Comparison of ENCODE assay signal across 11 mouse cellular contexts in genomic region chr4:55716161-55716651, GRCm38 (mm10).
A peak's percentile ranks its signal among the peaks of the same experiment; 100 is the strongest.
DNase-seq lines count a peak whose midpoint lies in the region; ATAC-seq and TF ChIP-seq lines count a peak whose summit lies in the region.
"Had no signal": no experiment of that assay in that cellular context is flagged by ENCODE, and none has a peak within 500 bp of the region (broad histone marks: within the 10 kb centered on the region; RNA-seq: fewer than 3 reads in every experiment).

No protein-coding gene starts in this region.

- 0 out of 2 replicates have a peak, but pooled peaks cover 3% of the 10 kb centered on the region for H3K27me3 ChIP-seq in heart, embryonic 10.5 days (ENCODE audit: insufficient read depth, poor library complexity, severe bottlenecking)
- no peaks in the 10 kb centered on the region for H3K27me3 ChIP-seq in midbrain, postnatal 0 days (ENCODE audit: insufficient read depth, low read length)
- H3K27me3 ChIP-seq in midbrain, embryonic 10.5 days (ENCODE audit: low read depth, poor library complexity, severe bottlenecking): no peaks in the 10 kb centered on the region
- no peaks in the 10 kb centered on the region for H3K27me3 ChIP-seq in heart, postnatal 0 days (ENCODE audit: control insufficient read depth, insufficient read depth, low read length)
- no peaks in the 10 kb centered on the region for H3K27me3 ChIP-seq in stomach, postnatal 0 days (ENCODE audit: control insufficient read depth, insufficient read depth, low read length)
- no peaks in the 10 kb centered on the region for H3K27me3 ChIP-seq in forebrain, embryonic 16.5 days (replicated peaks; ENCODE audit: control insufficient read depth, insufficient read depth, low read length)

- DNase-seq in heart, adult 18-20 months: peak; percentile 73 to 75
- DNase-seq in heart, embryonic 10.5 days (ENCODE audit: low spot score): no peak
- peak; percentile 71 for DNase-seq in midbrain, postnatal 0 days (ENCODE audit: low spot score)
- no peak for DNase-seq in midbrain, embryonic 10.5 days (ENCODE audit: low spot score)
- DNase-seq in heart, postnatal 0 days (ENCODE audit: low spot score): no peak
- DNase-seq in stomach, postnatal 0 days (ENCODE audit: low spot score): no peak
- DNase-seq in right cerebral cortex, postnatal 14 days: no peak
- DNase-seq: cerebellum, adult 11-12 months; lung, embryonic 14.5 days had no signal

- no peak overlapping the region for H3K4me3 ChIP-seq in heart, embryonic 10.5 days
- no peak overlapping the region for H3K4me3 ChIP-seq in midbrain, postnatal 0 days (ENCODE audit: low read depth, low read length)
- no peak overlapping the region for H3K4me3 ChIP-seq in midbrain, embryonic 10.5 days
- no peak overlapping the region for H3K4me3 ChIP-seq in heart, postnatal 0 days (ENCODE audit: low read depth, low read length)
- no peak overlapping the region for H3K4me3 ChIP-seq in stomach, postnatal 0 days (ENCODE audit: low read depth, low read length)
- H3K4me3 ChIP-seq in forebrain, embryonic 16.5 days (replicated peaks; ENCODE audit: low read length): no peak overlapping the region
- H3K4me3 ChIP-seq: myocyte had no signal

- H3K9ac ChIP-seq in midbrain, postnatal 0 days (replicated peaks; ENCODE audit: low read length, poor library complexity, severe bottlenecking): no peak overlapping the region
- H3K9ac ChIP-seq in heart, postnatal 0 days (replicated peaks; ENCODE audit: low read depth, low read length): no peak overlapping the region
- H3K9ac ChIP-seq in stomach, postnatal 0 days (ENCODE audit: low read length): no peak overlapping the region
- no peak overlapping the region for H3K9ac ChIP-seq in forebrain, embryonic 16.5 days (replicated peaks; ENCODE audit: low read depth, low read length)
- H3K9ac ChIP-seq: lung, embryonic 14.5 days had no signal

- no peak for ATAC-seq in midbrain, postnatal 0 days (ENCODE audit: low FRiP score)
- ATAC-seq in heart, postnatal 0 days (ENCODE audit: insufficient read depth, low read depth): peak; percentile 60; the same call in 1 of the 2 replicates
- ATAC-seq in stomach, postnatal 0 days (ENCODE audit: low FRiP score, low TSS enrichment): 0 out of 2 replicates have a peak, but pooled peaks have one; percentile 15
- no peak for ATAC-seq in forebrain, embryonic 16.5 days

- WGBS in heart, embryonic 10.5 days: 71% methylated on average over 5 of the region's 5 CpGs
- WGBS in midbrain, postnatal 0 days: 60% methylated on average over 5 of the region's 5 CpGs
- 82% methylated on average over 5 of the region's 5 CpGs for WGBS in midbrain, embryonic 10.5 days
- 28% methylated on average over 5 of the region's 5 CpGs for WGBS in heart, postnatal 0 days
- WGBS in stomach, postnatal 0 days: 46% methylated on average over 5 of the region's 5 CpGs
- WGBS in forebrain, embryonic 16.5 days: 57% methylated on average over 5 of the region's 5 CpGs

- H3K4me2 ChIP-seq in midbrain, postnatal 0 days (ENCODE audit: low read depth, low read length, poor library complexity, severe bottlenecking): no peak overlapping the region
- no peak overlapping the region for H3K4me2 ChIP-seq in heart, postnatal 0 days (ENCODE audit: low read depth, low read length)
- no peak overlapping the region for H3K4me2 ChIP-seq in stomach, postnatal 0 days (replicated peaks; ENCODE audit: low read depth)
- H3K4me2 ChIP-seq in forebrain, embryonic 16.5 days (ENCODE audit: low read length): no peak overlapping the region
- H3K4me2 ChIP-seq: lung, embryonic 14.5 days had no signal

- no peaks in the 10 kb centered on the region for H3K36me3 ChIP-seq in heart, embryonic 10.5 days
- H3K36me3 ChIP-seq in midbrain, postnatal 0 days (ENCODE audit: insufficient read depth, low read length): no peaks in the 10 kb centered on the region
- H3K36me3 ChIP-seq in midbrain, embryonic 10.5 days: no peaks in the 10 kb centered on the region
- H3K36me3 ChIP-seq in heart, postnatal 0 days (replicated peaks; ENCODE audit: control insufficient read depth, insufficient read depth, low read length): no peaks in the 10 kb centered on the region
- no peaks in the 10 kb centered on the region for H3K36me3 ChIP-seq in stomach, postnatal 0 days (ENCODE audit: control insufficient read depth, insufficient read depth, low read length)
- no peaks in the 10 kb centered on the region for H3K36me3 ChIP-seq in forebrain, embryonic 16.5 days (ENCODE audit: control insufficient read depth, insufficient read depth)

- no peak for TF ChIP-seq CTCF in midbrain, postnatal 0 days (IDR thresholded peaks at IDR 0.05)
- no peak for TF ChIP-seq CTCF in heart, postnatal 0 days (IDR thresholded peaks at IDR 0.05; ENCODE audit: low read depth)
- no peak for TF ChIP-seq CTCF in stomach, postnatal 0 days (IDR thresholded peaks at IDR 0.05; ENCODE audit: low read depth)

- no peaks in the 10 kb centered on the region for H3K9me3 ChIP-seq in heart, embryonic 10.5 days
- no peaks in the 10 kb centered on the region for H3K9me3 ChIP-seq in midbrain, postnatal 0 days (ENCODE audit: low read length)
- no peaks in the 10 kb centered on the region for H3K9me3 ChIP-seq in midbrain, embryonic 10.5 days (replicated peaks)
- H3K9me3 ChIP-seq in heart, postnatal 0 days (replicated peaks; ENCODE audit: control insufficient read depth, low read length): no peaks in the 10 kb centered on the region
- no peaks in the 10 kb centered on the region for H3K9me3 ChIP-seq in stomach, postnatal 0 days (ENCODE audit: control insufficient read depth, low read length)
- no peaks in the 10 kb centered on the region for H3K9me3 ChIP-seq in forebrain, embryonic 16.5 days (ENCODE audit: control insufficient read depth, low read length)

- TF ChIP-seq EP300 in heart, postnatal 0 days (IDR thresholded peaks at IDR 0.05; ENCODE audit: low read depth): no peak
- no peak for TF ChIP-seq EP300 in stomach, postnatal 0 days (optimal IDR thresholded peaks at IDR 0.05)

- no peak overlapping the region for H3K27ac ChIP-seq in heart, embryonic 10.5 days
- no peak overlapping the region for H3K27ac ChIP-seq in midbrain, postnatal 0 days (ENCODE audit: low read depth, low read length)
- no peak overlapping the region for H3K27ac ChIP-seq in midbrain, embryonic 10.5 days (replicated peaks)
- no peak overlapping the region for H3K27ac ChIP-seq in heart, postnatal 0 days (ENCODE audit: low read depth)
- no peak overlapping the region for H3K27ac ChIP-seq in stomach, postnatal 0 days (replicated peaks)
- H3K27ac ChIP-seq in forebrain, embryonic 16.5 days (ENCODE audit: low read length): no peak overlapping the region

- peaks cover 14% of the 10 kb centered on the region for H3K4me1 ChIP-seq in heart, embryonic 10.5 days
- peaks cover 5% of the 10 kb centered on the region; the same call in 1 of the 2 replicates for H3K4me1 ChIP-seq in midbrain, postnatal 0 days (ENCODE audit: insufficient read depth, low read length)
- peaks cover 8% of the 10 kb centered on the region for H3K4me1 ChIP-seq in midbrain, embryonic 10.5 days
- no peaks in the 10 kb centered on the region for H3K4me1 ChIP-seq in heart, postnatal 0 days (ENCODE audit: control insufficient read depth, insufficient read depth)
- no peaks in the 10 kb centered on the region for H3K4me1 ChIP-seq in stomach, postnatal 0 days (replicated peaks; ENCODE audit: control insufficient read depth, insufficient read depth)
- peaks cover 4% of the 10 kb centered on the region for H3K4me1 ChIP-seq in forebrain, embryonic 16.5 days (replicated peaks; ENCODE audit: control insufficient read depth, insufficient read depth, low read length)

Comparison
In these comparisons a context has a peak if more than half of its experiments do, and no peak if none do; other contexts are left out.
1. DNase-seq: peak in heart, adult 18-20 months (2 of 2) and midbrain, postnatal 0 days (single experiment); none in heart, embryonic 10.5 days (single experiment), midbrain, embryonic 10.5 days (single experiment), heart, postnatal 0 days (single experiment), stomach, postnatal 0 days (single experiment) and right cerebral cortex, postnatal 14 days (single experiment).
2. ATAC-seq: peak in heart, postnatal 0 days (single experiment) and stomach, postnatal 0 days (single experiment); none in midbrain, postnatal 0 days (single experiment) and forebrain, embryonic 16.5 days (single experiment).